Mouse (Mus musculus): ENCODE results near the gene Gm21822.
"Not testable (repeated sequence)": the region's sequence is repeated elsewhere in the genome, so short reads cannot be mapped to it uniquely, and the experiment has no call there.

Gm21822 gene

DNA sequence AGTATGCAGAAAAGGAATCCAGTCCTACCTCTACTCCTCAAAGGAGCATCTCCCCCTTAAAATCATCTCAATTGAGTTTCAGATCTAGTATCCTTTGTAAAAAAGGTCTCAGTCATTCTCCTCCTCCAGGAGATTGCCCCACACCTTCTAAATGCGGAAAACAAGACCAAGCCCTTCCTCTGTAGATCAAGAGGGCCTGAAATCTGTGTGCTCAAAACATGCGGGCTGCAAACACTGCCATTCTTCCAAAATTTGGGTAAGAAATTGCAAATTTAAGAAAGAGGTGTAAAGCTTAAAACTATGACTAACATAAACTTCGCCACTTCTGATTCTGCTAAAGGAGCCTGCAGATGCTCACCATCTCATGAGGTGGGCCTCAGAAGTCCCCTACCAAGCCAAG, at the start of gene Gm21822:
Gene Gm21822, plus strand, starts transcription at position 301 of the 400 bp plus-strand sequence.
- not testable (repeated sequence) for DNase-seq (ENCODE audit: low read depth in 1 of 2, low spot score in 2 of 2)
